Mouse (Mus musculus) spleen, postnatal 10 days (tissue): ENCODE results near the gene Accs.

Experiments
- DNase-seq, 2 experiments: peaks; one replicate each; pipeline ENCODE4 v3.0.0; 2021 to 2022; ENCODE audit warnings: low spot score in 2 of 2

The Accs gene

DNA sequence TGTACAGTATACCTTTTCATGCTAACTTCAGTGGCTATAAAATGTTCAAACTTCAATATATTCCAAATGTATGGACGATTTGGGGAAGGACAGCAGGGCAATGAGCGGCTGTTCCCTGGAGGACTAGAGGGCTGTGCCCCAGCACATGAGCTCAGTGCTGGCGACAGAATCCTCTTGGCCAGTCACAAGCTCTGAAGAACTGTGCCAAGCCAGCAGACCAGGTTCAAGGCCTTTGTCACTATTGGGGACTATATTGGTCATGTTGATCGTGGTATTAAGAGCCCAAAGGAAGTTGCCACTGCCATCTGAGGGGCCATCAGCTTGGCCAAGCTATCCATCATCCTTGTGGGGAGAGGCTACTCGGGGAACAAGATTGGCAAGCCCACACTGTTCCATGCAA, 55.4 kb downstream of the Accs start:
- DNase-seq = no peak

DNA sequence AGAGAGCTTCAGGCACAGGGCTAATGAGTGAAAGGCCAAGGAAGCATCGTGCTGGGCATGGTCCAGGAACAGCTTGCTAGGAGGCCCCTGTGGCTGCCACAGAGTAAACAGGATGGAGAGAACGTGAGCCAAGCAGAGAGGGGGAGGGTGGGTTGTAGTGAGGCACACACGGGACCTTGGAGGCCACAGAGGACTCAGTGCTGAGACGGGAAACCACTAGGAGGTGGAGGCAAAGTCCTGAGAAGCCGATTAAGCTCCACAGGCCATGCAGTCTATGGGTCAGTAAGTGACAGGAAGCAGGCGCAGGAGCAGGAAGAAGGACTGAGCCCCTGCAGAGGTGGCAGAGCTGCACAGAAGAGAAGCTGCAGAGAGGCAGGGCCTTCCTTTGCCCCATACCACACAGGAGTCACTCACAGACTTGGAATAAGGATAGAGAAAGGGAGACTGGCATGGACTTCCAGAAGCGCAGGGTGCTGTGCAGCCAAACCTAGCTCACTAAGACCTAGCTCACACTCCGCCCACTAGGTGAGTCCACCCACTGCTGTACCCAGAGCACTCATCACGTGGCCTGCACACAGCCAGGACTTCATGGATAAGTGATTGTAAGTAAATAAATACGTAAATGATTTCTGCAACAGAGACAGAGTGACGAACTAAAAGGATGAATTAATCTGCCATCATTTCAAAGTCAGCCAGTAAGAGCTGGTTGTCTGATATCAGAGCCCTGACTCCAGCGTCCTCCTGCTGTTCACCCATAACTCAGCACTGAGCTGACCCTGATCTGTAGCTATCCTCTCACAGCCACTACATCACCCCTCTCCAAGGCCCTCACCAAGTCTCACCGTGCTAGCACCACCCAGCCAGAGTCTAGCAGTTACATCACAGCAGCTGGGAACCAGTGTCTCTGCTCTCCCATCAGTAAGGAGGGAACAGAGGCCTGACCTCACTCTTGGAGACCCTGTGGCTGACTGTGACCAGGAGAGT, 57.9 kb downstream of the Accs start:
- DNase-seq = peak in 1 of 2 experiments; percentile 33

GRCm38 (mm10) chr2:93790798-93791345, 58.9 kb downstream of the Accs start:
- no peak for DNase-seq

DNA sequence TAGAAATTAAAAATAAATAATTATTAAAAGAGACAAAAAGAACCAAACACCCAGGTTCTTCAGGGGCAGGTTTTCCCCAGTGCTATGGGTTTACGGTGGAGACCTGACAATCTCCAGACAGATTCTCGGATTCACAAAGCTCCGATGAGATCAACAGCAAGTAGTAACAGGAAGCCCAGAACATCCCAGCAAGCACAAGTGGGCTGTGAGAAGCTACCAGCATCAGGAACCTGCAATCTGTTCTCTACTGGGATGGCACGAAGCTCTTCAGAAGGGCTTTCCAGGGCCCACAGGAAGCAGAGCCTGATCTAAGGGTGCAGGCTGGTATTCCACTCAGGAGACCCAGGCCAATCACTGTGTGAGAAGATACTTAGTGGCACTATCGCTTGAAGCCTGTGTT, 61.2 kb downstream of the Accs start:
- DNase-seq = no peak

- DNase-seq = peak; percentile 27 to 70
Measured at GRCm38 (mm10) chr2:93786175-93786574, 63.6 kb downstream of the Accs start.

DNA sequence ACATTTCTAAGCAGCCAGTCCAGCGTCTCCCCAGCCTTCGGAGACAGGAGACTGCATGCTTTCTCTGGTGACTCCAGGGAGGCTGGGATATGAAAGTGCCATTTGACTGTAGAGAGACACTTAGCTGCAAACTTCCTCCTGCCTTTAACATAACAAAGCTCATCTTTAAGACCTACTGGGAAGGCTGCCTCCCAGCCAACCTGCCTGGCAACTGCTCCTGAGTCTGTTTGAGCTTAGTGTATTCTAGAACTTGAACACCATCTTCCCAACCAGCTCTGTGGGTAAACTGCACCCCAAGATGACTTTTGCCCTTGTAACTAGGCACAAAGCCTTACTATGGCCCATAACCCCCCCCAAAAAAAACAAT, 64.3 kb downstream of the Accs start:
- DNase-seq = no peak

DNA sequence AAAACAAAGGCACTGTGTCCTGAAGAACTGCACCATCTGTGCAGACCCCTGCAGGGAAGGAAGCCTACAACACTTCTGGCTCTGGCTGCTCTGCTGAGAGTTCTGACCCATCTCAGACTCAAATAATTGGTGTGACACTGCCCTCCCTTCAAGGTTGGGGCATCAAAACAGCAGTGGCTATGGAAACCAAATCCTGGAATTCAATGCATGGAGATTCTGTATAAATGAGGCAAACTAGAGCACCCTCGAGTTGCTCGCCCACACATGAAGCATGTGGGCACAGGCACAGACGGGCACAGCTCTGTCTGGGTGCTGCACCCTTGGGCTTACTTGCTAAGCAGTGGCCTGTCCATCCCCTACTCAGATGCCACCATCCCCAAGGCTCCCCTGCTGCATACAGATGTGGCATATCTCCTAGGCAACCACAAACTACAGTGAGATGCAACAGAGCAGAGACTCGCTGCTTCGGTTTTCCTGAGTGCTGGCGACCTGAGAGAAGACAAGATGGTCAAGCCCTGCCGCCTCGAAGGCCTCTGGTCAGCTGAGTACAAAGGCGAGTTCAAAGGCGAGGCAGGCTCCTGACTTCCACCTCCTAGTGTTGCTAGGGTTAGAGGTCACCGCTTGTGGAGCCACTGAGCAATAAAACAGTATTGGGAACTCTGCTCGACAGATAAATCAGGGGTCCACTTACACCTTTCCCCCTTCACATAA, 64.9 kb downstream of the Accs start:
- DNase-seq = no peak

- no peak for DNase-seq
Measured at GRCm38 (mm10) chr2:93783926-93784539, 65.7 kb downstream of the Accs start.
